Mouse (Mus musculus): ENCODE measurements around the gene Rhobtb1. TPM values are rescaled to one million over a fixed set of nuclear protein-coding genes. Genes with fewer than 3 reads are reported as not detected.

Gene Rhobtb1
- total RNA-seq, 2 experiments from 2014 or later, result 12.5 to 16.1 TPM

DNA sequence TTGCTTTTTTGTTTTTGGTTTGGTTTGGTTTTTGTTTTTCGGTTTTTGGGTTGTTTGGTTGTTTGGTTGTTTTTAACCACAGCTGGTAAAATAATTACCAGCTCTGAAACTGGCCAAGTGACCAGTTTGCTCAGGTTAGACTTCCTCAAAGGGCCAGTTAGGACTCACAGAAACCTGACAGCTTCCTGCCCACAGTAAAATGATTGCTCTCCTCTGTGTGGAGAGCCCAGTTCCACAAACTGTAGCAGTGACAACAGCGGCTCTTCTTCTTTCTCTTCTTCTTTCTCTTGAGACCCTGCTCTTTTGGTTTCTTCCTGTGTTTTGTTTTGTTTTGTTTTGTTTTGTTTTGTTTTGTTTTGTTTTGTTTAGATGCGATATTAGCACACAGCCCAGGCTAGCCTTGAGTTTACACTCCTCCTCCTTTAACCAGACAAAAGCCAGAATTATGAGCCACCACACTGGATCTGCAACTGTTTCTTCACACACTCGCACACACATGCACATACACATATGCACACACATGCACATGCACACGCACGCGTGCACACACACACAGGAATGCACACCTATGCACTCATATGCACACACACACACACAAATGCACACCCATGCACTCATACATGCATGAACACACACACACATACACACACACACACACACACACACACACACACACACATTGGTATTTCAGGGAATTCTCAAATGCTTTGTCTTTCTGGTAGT, 96.2 kb downstream of the Rhobtb1 start:
- no peak for DNase-seq

- DNase-seq, result no peak
Observed at GRCm38 (mm10) chr10:69248261-69249160, 97.3 kb downstream of the Rhobtb1 start.

GRCm38 (mm10) chr10:69251254-69251653, 100.0 kb downstream of the Rhobtb1 start:
- DNase-seq, result no peak

DNA sequence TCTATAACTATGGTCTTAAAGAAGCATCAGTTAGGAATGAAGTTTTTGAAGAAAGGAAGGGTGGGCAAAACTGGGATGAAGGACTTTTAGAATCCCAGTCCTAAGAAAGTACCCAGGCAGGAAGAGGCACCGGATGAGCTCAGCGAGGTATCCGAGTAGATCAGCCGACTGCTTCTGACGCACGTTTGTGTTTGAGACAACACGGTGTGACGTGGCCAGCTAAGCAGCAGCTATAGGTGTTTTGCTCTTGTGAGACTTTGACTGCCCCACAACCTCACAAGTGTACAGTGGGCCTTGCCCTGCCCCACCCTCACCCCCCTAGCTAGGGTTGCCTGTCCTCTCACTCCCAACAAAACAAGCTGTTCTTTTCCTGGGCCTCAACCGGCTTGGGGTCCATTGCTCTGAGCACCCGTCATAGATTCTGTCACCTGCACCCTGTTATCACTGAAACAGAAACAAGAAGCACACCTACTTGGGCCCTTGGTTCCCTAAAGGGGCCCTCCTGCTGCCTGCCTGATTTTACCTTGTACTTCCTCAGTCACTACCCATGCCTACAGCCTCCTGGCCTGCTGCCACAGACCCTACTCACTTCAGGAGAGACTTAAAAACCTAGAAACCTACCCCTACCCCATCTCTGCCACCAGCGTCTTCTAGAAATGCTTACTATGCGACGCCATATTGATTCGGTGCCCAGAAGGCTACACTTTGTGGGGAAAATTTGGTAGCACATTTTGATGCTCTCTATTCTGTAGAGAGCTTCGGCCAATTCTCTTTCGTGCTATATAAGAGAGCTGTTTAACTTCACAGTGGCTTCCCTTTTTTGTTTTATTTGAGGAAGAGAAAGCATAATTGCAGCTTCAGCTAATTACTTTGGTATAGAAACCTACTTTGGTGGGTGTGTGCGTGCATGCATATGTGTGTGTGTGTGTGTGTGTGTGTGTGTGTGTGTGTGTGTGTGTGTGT, 101.2 kb downstream of the Rhobtb1 start:
- DNase-seq, result no peak

- DNase-seq, result peak; percentile 46
Observed at GRCm38 (mm10) chr10:69253075-69253685, 101.9 kb downstream of the Rhobtb1 start.

DNA sequence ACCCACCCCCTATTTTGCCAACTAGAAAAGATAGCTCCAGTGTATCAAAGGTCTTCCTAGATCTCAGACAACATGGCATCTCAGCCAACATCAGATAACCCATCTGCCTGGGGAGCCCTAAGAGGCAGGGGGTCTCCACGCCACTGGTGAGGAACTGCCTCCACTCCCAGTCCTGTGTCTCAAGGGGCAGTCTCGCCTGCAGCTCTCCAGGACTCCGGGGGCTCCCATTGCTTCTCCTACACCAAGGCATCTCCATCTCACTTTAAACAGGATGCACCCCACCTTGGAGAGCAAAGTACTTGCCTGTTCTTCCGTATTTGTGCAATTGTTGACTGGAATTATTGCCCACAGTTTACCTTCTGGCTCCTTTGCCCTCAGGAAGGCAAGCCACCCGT, 102.4 kb downstream of the Rhobtb1 start:
- no peak for DNase-seq

DNA sequence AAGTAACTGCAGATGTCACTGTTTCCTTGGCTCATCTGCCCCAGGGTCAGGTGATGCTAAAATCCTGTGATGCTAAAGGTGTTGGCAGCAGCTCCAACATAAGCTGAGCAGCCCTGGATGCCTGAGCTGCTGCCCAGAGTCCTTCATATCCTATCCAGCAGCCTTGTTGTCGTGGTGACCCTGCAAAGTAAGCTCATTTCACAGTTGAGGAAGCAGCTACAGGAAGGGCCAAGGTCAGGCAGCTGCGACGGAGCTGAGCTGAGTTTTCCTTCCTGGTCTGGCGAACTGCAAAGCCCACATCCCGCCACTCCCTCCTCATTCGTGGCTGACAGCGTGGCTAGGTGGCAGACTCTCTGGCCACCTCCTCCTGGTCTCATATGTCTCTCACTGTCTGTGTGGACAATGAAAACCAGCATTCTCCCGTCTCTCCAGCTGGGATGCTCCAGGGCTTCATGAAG, 103.2 kb downstream of the Rhobtb1 start:
- peak; percentile 45 for DNase-seq

DNA sequence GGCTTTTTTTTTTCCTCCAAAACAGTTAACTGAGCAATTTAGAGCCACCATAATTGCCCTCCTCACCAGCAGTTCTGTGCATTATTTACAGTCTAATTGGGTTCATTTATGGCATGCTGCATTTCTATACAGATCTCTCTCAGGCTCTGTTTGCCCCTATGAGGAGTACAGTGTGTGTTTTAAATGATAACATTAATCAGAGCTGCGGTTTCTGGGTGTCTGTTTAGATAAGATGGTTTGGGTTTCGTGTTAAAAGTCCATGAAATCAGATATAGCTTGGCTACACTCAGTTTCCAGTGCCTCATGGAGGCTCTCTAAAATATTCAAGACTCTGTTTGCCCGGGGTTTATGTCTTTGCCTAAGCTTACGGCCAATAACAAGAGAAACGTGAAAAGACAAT, 104.4 kb downstream of the Rhobtb1 start:
- DNase-seq, result no peak

- no peak for DNase-seq
Observed at GRCm38 (mm10) chr10:69257592-69258133, 106.4 kb downstream of the Rhobtb1 start.

GRCm38 (mm10) chr10:69258588-69258987, 107.4 kb downstream of the Rhobtb1 start:
- peak; percentile 37 for DNase-seq

- no peak for DNase-seq
Observed at GRCm38 (mm10) chr10:69259161-69259560, 107.9 kb downstream of the Rhobtb1 start.

- no peak for DNase-seq
Observed at GRCm38 (mm10) chr10:69259929-69260328, 108.7 kb downstream of the Rhobtb1 start.

- DNase-seq, result no peak
Observed at GRCm38 (mm10) chr10:69262918-69263822, 111.9 kb downstream of the Rhobtb1 start.

GRCm38 (mm10) chr10:69263906-69264305, 112.7 kb downstream of the Rhobtb1 start:
- DNase-seq, result no peak

GRCm38 (mm10) chr10:69265421-69265820, 114.2 kb downstream of the Rhobtb1 start:
- no peak for DNase-seq

GRCm38 (mm10) chr10:69268061-69268643, 116.9 kb downstream of the Rhobtb1 start:
- no peak for DNase-seq

DNA sequence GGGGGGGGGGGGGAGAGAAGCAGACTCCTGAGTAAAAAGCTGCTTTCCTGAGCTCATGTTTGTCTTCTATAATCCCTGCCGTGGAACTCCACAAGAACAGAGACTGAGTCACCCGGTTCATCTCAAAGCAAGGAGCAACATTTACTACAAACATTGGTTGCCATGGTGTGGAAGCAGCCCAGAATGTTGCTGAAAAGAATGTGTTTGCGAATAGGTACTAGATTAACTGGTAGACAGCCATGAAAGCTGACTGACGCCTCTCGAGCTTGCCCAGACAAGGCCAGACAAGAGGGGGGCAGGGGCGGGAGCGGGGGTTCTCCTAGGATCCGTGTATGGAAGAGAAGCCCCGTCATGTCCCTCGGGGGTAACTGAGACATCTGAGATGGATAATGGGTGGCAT, 120.2 kb downstream of the Rhobtb1 start:
- no peak for DNase-seq

DNA sequence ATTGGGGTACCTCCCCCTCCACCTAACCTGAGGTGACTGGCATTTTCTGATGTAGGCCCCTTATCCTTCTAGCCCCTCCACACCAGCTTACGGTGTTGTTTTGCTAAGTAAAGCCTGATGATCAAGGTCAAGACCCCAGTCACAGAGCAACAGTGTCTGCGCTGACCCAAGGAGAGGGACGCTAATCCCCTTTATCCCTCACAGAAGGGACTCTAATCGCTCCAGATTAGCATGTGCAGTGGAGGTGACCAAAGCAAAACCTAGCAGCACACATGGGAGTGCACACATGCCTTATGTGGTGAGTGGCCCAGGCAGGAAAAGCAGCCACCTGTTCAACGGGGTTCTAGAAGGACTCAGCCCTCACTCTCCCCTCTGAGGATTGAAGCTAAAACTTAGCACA, 123.0 kb downstream of the Rhobtb1 start:
- no peak for DNase-seq

DNA sequence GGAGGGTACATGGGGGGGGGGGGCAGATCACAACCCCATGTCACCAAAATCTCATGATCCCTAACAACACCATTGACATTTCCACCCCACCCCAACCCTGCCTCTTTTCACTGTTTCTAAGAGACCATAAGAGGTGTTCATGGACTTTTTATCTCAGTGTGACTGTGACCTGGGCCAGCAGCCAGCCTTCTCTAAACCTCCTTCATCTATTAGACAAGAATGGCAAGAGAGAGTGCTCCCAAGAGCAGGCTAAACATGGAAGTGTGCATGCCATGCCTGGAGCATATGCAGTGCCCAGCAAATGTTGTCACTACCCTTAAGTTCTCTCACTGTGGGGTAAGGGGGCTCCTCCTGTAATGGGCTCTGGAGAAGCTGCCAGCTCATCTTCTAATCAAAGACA, 123.5 kb downstream of the Rhobtb1 start:
- DNase-seq, result no peak

Data from gastrocnemius, postnatal 10 days (tissue).